Mouse (Mus musculus) E14TG2a.4 (cell line): ENCODE measurements around the gene Prdm11.

ENCODE experiments used
- H3K27me3 ChIP-seq: 2 replicates; pipeline ENCODE4 v1.6.1; 2014; ENCODE audit warnings: low read length, control low read depth; ENCODE audit not compliant: insufficient read depth
- H3K36me3 ChIP-seq: 2 replicates; pipeline ENCODE4 v1.6.1; 2014; ENCODE audit warnings: low read length, control low read depth; ENCODE audit not compliant: insufficient read depth
- H3K4me1 ChIP-seq: replicated peaks from 2 replicates; pipeline ENCODE4 v1.6.1; 2014; ENCODE audit warnings: low read depth, low read length, control low read depth
- H3K4me3 ChIP-seq: replicated peaks from 2 replicates; pipeline ENCODE4 v1.5.1; 2014; ENCODE audit warnings: mild to moderate bottlenecking, low read length
- H3K9me3 ChIP-seq: 2 replicates; pipeline ENCODE4 v1.6.1; 2014; ENCODE audit warnings: low read length, control low read depth
- CTCF ChIP-seq: conservative IDR thresholded peaks from 2 replicates; pipeline ENCODE4 v1.5.1; 2014; ENCODE audit warnings: low read length
- NANOG ChIP-seq: IDR thresholded peaks from 2 replicates; pipeline ENCODE4 v1.6.1; 2014; ENCODE audit warnings: borderline replicate concordance, low read length, mixed read lengths
- POU5F1 ChIP-seq: IDR thresholded peaks from 2 replicates; pipeline ENCODE4 v1.6.1; 2014; ENCODE audit warnings: low read length, borderline replicate concordance

Gene Prdm11

DNA sequence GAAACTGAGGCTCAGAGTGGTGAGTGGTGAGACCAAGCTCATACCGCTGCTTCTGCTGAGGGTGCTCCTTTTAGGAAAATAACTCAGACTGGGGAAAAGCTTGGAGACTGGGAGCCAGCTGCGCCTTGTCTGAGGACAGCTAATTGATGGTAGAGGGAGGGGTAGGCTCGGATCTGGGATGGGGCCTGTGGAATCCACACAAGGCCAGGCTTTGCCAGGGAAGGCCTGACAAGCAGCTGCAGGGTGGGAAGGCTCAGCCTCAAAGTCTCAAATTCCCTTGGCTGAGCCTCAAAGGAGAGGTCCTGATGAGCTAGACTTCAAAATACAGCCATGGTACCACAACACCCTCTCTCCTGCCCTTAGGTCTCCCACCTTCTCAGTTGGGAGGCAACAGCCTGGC lies 36.9 kb upstream of the Prdm11 start:
- Histone ChIP-seq H3K9me3 (no peaks in the 10 kb centered on the region), H3K4me1 (no peaks in the 10 kb centered on the region), H3K27me3 (peaks cover 23% of the 10 kb centered on the region), H3K4me3 (no peak overlapping the region), H3K36me3 (no peaks in the 10 kb centered on the region)
- TF ChIP-seq CTCF (no peak), NANOG (no peak), POU5F1 (no peak)

- Histone ChIP-seq H3K4me3 (no peak overlapping the region), H3K27me3 (peaks cover 20% of the 10 kb centered on the region), H3K9me3 (no peaks in the 10 kb centered on the region), H3K36me3 (no peaks in the 10 kb centered on the region), H3K4me1 (no peaks in the 10 kb centered on the region)
- TF ChIP-seq NANOG (no peak), CTCF (no peak), POU5F1 (no peak)
Observed at GRCm38 (mm10) chr2:93080871-93081608, 35.1 kb upstream of the Prdm11 start.

DNA sequence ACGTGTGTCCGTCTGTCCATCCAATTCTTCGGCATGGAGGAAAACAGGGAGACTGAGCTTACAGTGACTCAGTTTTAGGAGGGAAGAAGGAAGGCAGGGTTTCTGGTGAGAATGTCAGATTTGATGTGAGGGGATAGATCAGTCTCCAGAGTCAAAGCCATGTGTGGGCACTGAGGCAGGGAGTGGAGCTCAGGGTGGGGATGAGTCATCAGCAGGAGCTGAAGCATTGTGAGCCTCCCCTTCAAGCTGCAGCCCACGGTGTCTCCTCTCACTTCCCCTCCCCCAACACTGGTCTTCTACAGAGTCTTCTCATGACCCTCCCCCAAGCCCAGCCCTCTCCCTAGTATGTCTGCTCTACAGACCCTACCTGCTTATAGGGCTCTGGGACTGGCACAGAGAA lies 33.4 kb upstream of the Prdm11 start:
- H3K4me3 ChIP-seq, result no peak overlapping the region
- TF ChIP-seq POU5F1 (no peak), CTCF (no peak), NANOG (no peak)
- H3K9me3 ChIP-seq, result no peaks in the 10 kb centered on the region

GRCm38 (mm10) chr2:93076578-93076955 lies 30.6 kb upstream of the Prdm11 start:
- Histone ChIP-seq H3K27me3 (peaks cover 37% of the 10 kb centered on the region), H3K4me1 (no peaks in the 10 kb centered on the region), H3K4me3 (no peak overlapping the region), H3K9me3 (no peaks in the 10 kb centered on the region), H3K36me3 (no peaks in the 10 kb centered on the region)
- TF ChIP-seq NANOG (no peak), CTCF (no peak), POU5F1 (no peak)

More for the DNA sequence above, 33.4 kb upstream of the Prdm11 start:
- Histone ChIP-seq H3K36me3 (no peaks in the 10 kb centered on the region), H3K4me1 (no peaks in the 10 kb centered on the region), H3K27me3 (peaks cover 21% of the 10 kb centered on the region; the same call in 1 of the 2 replicates)

DNA sequence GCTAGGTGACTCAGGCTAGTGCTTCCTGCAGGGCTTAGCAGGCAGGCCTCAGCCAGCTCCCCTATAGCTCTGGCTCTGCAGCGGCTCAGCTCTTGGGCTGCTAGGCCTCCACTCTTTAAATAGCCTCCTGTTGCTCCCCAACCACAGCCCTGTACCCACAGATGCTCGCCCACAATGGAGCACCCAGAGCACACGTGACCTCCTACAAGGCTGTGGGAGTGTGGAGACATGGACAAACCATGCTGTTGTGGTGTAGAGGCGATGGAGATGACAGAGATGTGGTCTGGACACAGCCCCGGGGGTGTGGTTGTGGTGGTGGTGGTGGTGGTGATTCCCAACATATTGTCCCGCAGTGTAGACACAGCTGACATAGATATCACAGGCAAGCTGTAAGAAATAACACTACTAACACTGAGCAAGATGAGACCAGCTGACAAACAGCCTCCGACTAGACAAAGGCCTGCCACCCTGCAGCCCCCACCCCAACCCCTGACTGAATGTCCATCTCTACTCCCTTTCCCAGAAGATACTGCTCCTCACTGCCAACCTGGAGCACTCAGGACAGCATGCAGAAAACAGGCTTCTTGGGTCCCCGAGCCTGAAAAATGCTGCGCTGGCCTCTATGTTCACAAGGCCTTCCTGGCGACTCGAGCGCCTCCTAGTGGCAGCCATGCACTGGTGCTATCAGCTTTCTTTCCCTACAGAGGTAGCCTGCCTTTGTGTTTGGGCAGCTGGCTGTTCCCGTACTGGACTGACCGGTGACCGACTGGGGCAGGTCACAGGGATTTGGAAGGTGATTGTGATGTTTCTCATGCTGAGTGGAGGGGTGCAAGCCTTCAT lies 30.0 kb upstream of the Prdm11 start:
- H3K27me3 ChIP-seq, result peaks cover 37% of the 10 kb centered on the region
- TF ChIP-seq CTCF (peak; percentile 98), POU5F1 (no peak)
- no peak overlapping the region for H3K4me3 ChIP-seq
- no peaks in the 10 kb centered on the region for H3K9me3 ChIP-seq
- H3K4me1 ChIP-seq, result no peaks in the 10 kb centered on the region
- H3K36me3 ChIP-seq, result no peaks in the 10 kb centered on the region

GRCm38 (mm10) chr2:93071656-93072055 lies 25.7 kb upstream of the Prdm11 start:
- no peaks in the 10 kb centered on the region for H3K9me3 ChIP-seq
- no peaks in the 10 kb centered on the region for H3K36me3 ChIP-seq
- H3K4me1 ChIP-seq, result no peaks in the 10 kb centered on the region
- H3K4me3 ChIP-seq, result no peak overlapping the region
- H3K27me3 ChIP-seq, result peaks cover 37% of the 10 kb centered on the region
- no peak for TF ChIP-seq POU5F1
- no peak for TF ChIP-seq NANOG
- no peak for TF ChIP-seq CTCF

DNA sequence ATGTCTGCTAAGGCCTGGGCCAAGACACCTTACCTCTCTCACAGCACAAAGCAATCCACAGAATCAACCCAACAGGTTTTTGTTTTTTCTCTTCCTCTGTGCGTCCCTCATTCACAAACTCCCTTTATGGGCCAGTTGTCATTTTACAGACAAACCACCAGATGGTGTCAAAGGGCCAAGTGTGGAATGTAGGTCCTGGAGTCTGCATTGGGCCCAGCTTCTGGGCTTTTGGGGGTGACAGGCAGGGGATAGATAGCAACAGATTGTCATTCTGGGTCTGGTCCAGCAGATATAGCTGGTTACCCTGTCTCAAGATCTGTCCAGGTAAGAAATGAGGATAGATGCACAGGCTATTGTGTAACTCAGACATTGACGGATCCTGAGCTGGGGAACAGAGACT lies 23.0 kb upstream of the Prdm11 start:
- no peaks in the 10 kb centered on the region for H3K9me3 ChIP-seq
- peak; percentile 68 for TF ChIP-seq CTCF
- TF ChIP-seq NANOG, result no peak
- TF ChIP-seq POU5F1, result no peak
- H3K27me3 ChIP-seq, result peaks cover 21% of the 10 kb centered on the region
- H3K4me1 ChIP-seq, result no peaks in the 10 kb centered on the region; the same call in 1 of the 2 replicates
- no peaks in the 10 kb centered on the region for H3K36me3 ChIP-seq
- H3K4me3 ChIP-seq, result no peak overlapping the region

GRCm38 (mm10) chr2:93063347-93063746 lies 17.4 kb upstream of the Prdm11 start:
- Histone ChIP-seq H3K27me3 (0 out of 2 replicates have a peak, but pooled peaks cover 3% of the 10 kb centered on the region), H3K4me3 (no peak overlapping the region), H3K4me1 (no peaks in the 10 kb centered on the region; the same call in 1 of the 2 replicates), H3K9me3 (no peaks in the 10 kb centered on the region), H3K36me3 (no peaks in the 10 kb centered on the region)
- TF ChIP-seq POU5F1 (no peak), NANOG (no peak), CTCF (peak; percentile 33)

DNA sequence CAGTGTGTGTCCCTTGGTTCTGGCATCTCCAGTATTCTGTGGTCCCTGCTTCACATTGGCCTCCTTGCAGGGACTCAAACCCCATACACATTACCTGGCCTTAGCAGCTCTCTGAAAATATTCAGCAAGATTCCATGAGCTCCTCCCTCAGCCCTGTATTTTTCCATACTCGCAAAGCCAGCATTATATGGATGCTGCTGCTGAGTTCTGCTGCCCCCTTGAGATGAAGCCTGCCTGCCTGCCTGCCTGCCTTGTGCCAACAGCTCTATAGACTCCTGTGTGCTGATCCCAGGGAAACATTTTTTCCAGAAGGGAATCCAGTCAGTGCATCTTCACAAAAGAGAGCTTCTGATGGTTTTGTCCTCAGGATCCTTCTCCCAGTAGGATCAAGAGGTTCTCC lies 5.9 kb upstream of the Prdm11 start:
- H3K4me1 ChIP-seq, result peaks cover 10% of the 10 kb centered on the region
- H3K36me3 ChIP-seq, result no peaks in the 10 kb centered on the region
- H3K27me3 ChIP-seq, result peaks cover 26% of the 10 kb centered on the region
- H3K4me3 ChIP-seq, result no peak overlapping the region
- H3K9me3 ChIP-seq, result peaks cover 30% of the 10 kb centered on the region
- no peak for TF ChIP-seq CTCF
- no peak for TF ChIP-seq POU5F1
- no peak for TF ChIP-seq NANOG
